Mouse (Mus musculus) layer of hippocampus, adult 8-10 months (tissue): ENCODE results near the gene Pdzd4. TPM values are rescaled to one million over a fixed set of nuclear protein-coding genes. Genes with fewer than 3 reads are reported as not detected.

Experiments
- DNase-seq, 2 experiments: peaks; one replicate each; pipeline ENCODE4 v3.0.0; 2022; ENCODE audit warnings: low spot score in 2 of 2
- total RNA-seq, 4 experiments: library from RNA; stranded (reverse); gene quantifications; 2 replicates each; pipeline ENCODE4 v1.2.4; 2022

Pdzd4 gene
- 100 to 1,000 TPM in 1 of 4 experiments, 10 to 100 TPM in 3; 90.5 to 100 (median 95.6) TPM for total RNA-seq

DNA sequence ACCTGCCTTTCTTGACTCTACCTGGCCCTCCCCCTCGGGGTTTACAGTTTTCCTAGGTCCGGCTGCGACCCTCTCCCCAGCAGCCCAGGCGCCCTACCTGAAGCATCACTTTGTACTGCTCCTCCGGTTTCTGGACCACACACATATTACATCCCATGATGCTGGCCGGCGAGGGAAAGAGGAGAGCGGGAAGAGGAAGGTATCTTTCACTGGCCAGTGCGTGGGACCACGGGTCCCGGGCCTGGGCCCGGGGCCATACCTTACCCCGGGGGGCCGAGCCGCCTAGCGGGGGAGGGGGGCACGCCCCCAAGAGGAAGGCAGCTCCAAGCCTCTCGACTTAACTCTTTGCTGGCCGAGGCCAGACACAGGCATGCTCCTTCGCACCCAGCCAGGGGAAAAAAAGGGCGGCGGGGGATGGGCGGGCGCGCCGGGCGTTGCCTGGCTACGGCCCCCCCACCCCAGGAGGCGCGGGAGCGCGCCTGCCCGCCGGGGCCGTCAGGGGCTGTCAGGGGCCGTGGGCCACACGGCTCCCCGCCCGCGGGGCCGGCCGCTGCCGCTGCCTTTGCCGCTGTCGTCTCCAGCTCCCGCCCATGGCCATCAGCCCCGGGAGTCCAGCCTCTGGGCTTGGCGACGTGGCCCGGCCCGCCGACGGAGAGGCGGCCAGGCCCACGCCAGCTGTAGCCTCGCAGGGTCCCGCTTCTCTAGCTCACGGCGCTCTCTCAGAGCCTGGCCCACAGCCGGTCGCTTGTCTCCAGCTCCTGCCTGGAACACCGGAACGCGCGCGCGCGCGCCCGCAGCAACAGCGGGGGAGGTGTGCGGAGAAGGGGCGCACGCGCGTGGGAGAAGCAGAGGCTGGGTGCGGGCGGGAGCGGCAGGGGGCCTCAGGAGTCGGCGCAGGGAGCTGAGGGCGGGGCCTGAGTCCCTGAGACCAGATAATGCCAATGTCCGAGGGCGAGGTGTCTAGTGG is at the start of gene Pdzd4:
Gene Pdzd4 (minus strand): TSS at position 785 of the 967 bp plus-strand sequence.
- peak; percentile 14 to 35 for DNase-seq

DNA sequence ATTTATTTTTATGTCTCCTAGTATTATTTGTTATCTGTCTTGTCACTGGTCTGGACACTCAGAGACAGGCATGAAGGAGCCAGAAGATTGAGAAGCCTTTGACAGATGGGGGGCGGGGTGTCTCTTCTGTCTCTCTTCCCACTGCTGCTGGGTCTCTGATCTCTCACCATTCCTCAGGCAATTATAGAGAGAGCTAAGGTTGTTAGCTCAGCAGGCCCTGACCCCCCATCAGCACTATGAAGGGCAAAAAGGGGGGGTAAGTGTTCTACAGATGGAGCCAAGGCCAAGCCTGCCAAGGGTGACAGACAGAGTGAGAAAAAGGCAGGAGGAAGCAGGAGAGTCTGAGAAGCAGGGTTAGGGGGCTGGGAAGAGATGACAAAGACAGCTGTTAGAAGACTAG is 47.2 kb upstream of the Pdzd4 start:
- no peak for DNase-seq

DNA sequence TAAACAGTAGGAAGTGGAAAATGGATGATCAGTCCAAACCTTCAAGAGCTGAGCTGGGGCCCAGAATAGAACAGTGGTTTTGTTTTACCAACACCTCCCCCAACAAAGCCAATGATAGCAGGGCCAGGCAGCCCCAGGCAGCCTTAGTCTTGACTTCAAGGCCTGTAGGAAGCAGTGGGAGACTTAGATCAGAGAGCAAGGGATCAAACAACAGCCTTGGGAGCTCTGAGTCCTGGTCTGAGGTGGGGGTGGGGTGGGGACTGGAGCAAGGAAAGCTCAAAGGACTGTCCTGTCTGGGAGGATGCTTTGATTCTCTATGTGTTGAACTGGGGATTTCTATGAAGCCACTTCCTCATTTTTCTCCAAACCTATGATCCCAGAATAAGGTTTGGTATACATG is 46.7 kb upstream of the Pdzd4 start:
- no peak for DNase-seq

DNA sequence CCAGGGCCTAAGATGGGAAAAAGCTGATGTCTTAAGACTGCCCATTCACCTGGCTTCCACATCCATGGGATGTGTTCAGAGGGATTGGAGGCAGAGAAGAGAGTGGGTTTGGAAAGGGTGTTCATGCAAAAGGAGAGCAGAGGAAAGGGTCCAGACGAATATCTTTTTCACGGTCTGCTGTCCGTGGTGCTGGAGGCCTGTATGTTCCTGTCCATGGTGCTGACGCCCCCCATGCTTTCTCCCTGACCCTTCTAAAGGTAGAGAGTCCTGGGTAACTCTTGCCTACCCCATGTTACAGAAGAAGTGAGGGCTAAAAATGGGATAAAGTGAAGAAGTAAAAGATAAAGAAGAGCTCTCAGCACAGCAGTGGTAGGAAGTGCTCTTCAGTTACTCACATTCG is 44.6 kb upstream of the Pdzd4 start:
- no peak for DNase-seq

DNA sequence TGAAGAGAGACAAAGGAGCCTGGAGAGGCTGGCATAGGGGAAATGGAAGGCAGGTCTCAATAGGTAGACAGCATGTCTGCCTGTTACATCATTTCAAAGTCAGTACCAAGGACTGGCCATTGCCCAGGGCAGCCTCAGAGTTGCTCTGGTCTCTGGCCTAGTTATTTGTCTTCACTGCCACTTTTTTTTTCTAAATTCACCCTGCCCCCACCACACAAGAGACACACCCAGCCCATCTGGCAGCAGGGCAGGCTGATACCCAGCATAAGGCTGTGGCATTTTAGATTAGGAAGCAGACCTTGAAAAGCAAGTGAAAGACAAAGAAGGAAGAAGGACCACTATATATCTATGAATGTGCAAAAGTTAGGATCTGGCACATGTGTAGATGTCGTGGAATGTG is 43.1 kb upstream of the Pdzd4 start:
- DNase-seq, result no peak

DNA sequence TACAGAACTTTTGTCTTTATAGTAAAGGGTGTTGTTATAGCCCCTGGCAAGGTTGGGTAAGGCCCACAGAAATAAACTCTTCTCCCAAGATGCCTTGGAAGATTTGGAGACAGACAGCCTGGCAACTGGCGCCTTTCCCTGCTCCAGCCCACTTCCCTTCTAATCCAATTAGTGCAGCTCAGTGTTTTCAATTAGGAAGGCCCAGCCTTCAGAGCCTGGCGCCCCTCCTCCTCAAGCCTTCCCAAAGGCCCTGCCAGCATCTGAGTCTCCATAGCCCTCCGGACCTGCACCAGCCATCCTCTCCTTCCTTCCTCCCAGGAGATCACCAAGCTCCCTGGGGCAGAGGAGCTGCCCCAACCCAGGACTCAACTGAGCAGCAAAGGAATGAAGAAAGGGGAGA is 42.5 kb upstream of the Pdzd4 start:
- peak in 1 of 2 experiments; percentile 8 for DNase-seq

DNA sequence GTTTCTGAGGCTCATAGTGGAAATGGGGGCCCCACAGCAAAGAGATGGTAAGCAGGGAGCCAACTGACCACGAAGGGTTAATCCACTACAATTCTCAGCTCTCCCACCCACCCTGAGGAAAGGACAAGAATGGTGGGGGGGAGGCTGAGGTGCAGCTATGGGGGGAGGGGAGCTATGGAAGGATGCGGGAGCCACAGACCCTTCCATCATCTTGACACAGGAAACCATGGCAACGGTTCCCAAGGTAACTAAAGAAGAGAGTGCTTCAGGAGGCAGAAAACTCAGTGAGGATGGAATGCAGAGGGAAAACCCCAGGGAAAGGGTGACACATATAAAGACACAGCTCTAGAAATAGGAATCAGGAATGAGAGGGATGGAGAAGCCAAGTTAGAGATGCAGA is 39.9 kb upstream of the Pdzd4 start:
- no peak for DNase-seq

DNA sequence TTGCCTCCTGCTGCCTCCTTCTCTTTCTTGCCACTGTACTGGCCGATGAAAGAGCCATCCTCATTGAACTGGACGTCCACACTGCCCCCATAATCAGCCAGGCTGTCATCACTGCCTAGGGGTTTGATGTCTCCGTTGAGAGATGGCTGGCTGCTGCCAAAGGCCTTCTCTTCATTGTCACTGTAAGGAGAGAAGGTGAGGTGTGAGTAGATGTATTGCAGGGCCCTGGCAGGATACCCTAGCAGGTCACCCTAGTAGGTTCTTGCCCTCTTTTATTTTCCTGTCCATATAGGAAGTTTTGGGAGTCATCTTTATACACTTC is 30.3 kb upstream of the Pdzd4 start:
- DNase-seq, result no peak

DNA sequence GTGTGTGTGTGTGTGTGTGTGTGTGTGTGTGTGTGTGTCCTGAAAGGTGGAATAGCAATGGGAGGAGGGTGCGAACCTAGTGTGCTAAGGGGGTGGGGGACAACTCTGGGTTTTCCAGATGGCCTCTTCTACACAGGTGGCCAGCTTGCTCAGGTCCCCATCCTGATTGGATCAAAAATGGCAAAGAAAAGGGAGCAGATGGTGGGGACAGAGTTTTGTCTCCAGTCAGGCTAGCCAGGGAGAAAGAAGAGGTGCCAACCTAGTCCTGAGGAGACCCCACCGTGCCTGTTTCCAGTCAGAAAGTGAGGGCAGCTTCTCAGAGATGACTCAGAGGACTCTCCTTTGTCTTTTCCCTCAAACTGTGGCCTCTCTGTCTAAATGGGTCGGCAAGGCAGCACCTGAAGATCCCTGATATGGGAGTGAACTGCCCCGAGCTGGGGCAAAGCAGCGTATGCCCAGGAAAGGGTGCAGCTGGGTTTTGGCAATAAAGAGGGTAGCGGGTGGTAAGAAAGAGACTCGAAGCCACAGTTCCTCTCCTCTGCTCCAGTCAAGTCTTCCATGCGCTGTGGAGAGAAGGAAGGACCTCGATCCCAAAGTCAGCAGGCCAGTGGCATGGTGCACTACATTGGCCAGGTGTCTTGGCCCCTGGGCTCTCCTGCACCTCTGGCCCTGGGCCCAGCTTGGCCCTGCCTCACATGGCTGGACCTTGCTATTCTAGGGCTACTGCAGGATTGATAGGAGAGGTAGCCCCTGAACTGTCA is 29.7 kb upstream of the Pdzd4 start:
- no peak for DNase-seq

DNA sequence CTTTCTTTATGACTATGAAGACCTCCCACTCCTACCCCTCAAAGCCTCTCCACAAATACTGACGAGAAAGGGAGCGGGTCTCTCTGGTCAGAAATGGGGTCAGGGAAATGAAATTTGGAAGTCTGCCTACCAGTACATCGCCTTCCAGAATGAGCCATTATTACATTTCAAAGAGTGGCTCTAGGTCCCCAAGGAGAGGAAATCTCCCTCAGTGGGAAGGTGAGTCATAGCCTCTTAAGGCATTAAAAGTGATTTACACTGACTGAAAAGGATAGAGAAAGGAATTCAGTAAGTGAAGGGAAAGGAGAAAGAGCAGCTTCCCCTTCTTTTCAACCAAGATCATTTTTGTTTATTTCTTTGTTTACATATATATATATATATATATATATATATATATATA is 11.9 kb upstream of the Pdzd4 start:
- DNase-seq, result no peak

DNA sequence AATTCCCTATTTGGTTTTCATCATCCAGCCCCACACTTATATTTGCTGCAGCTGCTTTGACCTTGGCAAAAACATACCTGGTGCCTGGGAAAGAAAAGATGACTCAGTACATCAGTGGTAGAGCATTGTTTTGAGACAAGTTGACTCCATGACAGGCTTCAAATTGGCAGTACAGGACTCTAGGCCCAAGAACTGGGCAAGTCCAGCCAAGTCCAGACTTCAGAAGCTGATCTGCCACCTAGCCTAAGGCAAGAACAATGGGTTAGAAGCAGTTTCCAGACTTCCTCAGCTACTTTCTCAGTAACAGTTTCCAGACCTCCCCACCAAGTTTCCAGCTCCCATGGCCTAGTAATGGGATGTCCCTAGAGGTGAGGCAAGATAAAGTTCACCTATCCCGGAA is 11.0 kb upstream of the Pdzd4 start:
- DNase-seq, result no peak

DNA sequence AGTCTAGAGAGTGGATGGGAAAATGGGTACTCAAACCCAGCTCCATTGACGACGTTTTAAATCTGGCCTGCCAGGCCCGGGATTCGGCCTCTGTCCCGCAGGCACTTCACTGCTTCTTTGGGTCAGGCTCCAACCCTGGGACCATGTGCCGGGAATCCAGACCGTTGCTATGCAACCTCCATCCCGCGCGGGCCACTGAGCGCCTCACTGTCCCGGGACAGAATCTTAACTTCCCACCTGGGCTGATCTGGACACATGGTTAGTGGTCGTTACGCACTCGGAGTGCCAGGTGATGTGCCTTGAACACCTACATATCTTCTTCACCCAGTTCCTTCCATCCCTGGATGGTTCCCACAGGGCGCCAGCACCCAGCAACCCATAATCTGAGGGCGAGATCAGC is 1.0 kb downstream of the Pdzd4 start:
- DNase-seq, result no peak

DNA sequence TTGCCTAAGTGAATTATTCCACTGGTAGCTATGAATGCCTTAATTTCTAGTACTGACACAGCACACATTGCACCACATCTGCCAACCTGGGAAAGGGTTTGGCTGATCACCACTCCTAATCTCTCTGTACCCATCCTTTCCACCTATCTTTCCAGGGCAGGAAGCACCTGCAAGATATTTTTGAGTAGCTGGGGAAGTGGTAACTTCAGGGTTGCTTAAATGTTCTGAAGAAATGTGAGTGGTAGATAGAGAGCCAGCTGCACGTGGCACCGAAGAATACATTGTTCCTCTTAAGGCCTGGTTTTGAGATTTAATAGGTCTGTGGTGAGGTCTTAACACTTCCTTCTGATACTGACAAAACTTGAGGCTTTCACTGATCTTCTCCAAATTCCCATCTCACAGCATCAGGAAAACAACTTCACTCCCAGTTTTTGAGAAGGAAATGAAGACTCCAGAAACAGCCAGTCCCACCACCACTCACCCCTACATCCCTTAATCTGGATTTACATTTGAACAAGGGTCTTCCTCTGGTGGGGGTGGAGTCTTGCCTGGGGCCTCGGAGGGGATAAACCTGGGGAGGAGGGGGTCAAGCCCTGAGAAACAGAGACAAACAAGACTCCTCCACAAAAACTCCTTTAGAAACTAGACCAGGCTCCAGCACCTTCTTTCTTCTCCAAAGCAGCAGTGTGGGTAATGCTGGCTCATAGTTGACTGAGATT is 8.0 kb downstream of the Pdzd4 start:
- DNase-seq, result no peak

DNA sequence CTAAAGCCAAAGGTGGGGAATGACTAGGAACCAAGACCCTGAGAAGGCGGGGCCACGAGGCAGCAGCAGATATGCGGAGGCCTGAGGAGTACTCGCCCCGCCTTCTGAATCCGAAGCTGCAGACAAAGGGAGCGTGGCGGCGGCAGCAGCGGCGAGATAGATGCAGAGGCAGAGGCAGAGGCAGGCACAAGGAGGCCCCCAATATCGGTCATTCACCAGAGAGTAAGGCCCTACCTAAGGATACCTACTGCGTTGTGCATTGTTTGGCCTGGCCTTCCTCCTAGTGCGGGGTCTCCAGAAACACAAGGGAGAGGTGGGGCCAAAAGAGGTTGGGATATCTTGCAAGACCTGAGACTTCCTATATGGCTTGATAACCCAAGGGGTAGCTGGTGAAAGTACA is 9.7 kb downstream of the Pdzd4 start:
- no peak for DNase-seq

DNA sequence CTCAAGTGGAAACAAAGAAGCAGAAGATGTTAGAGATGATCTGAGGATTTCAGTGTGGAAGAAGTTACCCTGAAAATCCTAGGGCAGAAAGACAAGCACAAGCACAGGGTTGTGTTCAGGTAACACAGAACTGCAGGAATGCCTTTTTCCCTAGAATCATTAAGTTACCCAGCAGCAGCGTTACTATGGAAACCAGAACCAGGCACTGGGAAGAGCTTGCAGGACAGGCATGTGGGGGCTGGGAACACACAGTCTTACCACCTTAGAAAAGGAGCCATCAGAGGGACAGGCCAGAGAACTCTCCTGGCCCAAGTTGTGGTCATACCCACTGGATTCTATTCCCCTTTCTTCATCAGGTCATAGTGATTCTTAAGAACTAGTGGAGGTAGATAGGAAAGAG is 19.0 kb downstream of the Pdzd4 start:
- DNase-seq, result no peak

DNA sequence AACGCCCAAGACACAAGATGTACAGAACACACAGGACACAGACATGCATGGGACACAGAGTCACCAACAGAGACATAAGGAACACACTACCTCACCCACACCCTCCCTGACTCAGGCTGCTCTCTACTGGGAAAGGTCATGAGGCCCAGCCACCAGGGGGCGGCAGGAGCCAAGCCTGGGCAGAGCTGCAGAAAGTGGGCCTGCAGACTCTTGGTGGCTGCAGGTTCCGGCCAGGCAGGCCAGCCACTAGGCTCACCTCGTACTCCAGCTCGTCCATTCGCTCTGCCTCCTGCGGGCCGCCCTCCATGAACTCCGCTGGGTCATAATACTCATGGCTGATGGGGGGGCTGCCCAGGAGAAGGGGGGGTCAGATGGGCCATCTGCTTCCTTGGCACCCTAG is 26.3 kb downstream of the Pdzd4 start:
- DNase-seq, result peak in 1 of 2 experiments; percentile 43

DNA sequence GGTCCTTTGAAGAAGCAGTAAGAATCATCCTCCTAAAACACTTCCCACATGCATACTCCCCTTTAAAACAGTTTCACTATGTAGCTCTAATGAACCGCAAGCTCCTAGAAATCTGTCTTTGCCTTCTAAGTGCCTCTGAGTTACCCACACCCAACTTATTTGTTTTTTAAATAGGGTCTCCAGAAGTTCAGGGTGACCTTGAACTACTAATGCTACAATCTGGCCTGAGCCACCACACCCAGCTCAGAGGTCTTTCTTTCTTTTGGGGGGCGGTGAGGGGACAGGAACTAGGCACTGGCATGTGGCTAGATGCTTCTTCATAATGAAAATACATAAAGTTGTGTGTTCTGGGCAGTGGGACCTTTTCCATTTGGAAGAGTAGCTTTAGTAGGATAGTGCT is 27.3 kb downstream of the Pdzd4 start:
- no peak for DNase-seq

DNA sequence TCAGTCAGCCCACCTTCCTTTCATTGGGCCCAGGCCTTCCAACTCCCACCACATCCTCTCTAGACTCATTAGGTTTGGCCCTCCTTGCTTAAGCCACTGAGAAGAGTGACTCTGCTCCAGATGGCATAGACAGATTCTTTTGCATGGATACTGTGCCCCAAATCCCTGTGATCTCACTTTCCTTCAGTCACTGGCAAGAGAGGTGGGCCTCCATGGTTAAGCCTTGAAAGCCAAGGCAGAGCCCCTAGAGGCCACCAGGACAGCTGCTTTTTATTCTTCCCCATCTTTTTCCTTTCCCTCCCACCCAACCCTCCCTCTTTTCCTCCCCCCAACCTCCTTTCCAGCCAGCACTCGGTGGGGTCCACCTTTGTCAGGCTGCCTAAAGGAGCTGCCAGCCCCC is 31.3 kb downstream of the Pdzd4 start:
- DNase-seq, result no peak

DNA sequence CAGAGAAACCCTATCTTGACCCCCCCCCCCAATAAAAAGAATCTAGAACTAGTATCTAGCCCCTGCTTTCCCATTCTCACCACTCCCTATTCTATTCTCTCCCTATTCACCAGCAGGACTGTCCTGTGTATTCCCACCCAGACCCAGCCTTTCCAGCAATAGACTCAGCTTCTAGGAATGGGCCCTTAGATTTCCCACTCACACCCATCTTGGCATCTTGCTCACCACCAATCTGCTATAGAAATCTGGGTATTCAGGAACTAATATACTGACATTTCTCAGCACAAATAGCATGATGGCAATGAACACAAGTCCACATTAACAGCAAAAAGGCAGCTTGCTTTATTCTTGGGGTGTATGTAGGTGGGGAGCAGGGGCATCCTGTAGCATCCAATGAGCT is 31.7 kb downstream of the Pdzd4 start:
- no peak for DNase-seq

DNA sequence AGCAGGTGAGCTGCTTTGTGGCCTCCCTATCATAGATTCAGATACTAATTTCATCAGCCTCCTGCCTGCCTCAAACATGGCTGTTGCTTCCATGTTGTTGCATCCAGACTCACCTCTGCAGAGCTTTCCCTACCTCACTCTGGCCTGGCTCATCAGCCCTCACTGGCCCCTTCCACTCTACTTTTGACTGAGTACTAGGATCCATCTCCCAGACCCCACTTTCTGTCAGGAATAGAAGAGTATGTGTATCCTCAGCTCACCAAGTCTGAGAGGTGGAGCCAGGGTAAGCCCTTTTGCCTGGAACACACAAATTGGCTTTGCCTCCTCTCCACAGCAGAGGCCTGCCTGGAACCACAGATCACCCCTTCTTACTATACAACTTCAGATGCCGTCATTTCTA is 36.3 kb downstream of the Pdzd4 start:
- no peak for DNase-seq

DNA sequence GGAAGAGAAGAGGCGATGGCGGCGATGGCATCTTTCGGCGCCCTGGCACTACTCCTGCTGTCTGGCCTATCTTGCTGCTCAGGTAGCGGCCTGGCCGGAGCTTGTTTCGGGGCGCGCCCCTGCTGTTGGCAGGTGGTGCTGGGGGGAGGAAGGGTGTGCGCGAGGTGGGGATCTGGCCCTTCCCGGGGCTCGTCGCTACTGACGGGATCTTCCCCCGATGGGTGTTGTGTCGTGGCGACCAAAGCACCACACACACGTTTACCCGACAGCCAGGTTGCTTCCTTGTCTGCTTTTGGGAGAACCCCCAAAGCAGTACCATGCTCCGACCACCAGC is 37.6 kb downstream of the Pdzd4 start:
- no peak for DNase-seq
